Mouse (Mus musculus): Measurements from ENCODE around the gene Vwa5b2. TPM values are rescaled to one million over a fixed set of nuclear protein-coding genes. Genes with fewer than 3 reads are reported as not detected.

The Vwa5b2 gene
- polyA plus RNA-seq (2012; rRNA removed), result 2.0 and 2.5 TPM in 2 replicates
- polyA plus RNA-seq (2014; fragmentation: Nextera tagmentation; extraction: Ambion mirVana), result 0.22 and 1.1 TPM in 2 replicates

GRCm38 (mm10) chr16:20589366-20589938 is at the start of gene Vwa5b2:
Vwa5b2 (plus strand) TSS chr16:20589471.
- TF ChIP-seq POLR2A (IDR thresholded peaks at IDR 0.05; ENCODE audit: borderline replicate concordance, extremely low read depth, insufficient read depth, insufficient read length), result no peak
- Histone ChIP-seq H3K4me2 (replicated peaks; ENCODE audit: low read depth, low read length, severe bottlenecking) (peak within 1 kb of the TSS; percentile 90), H3K27ac (replicated peaks; ENCODE audit: low read depth, low read length) (no peak within 1 kb of the TSS), H3K4me3 (replicated peaks; ENCODE audit: low read length) (peak within 1 kb of the TSS; percentile 52), H3K27me3 (ENCODE audit: control insufficient read depth, insufficient read depth, low read length) (peaks cover 48% of the 10 kb centered on the region), H3K36me3 (ENCODE audit: control insufficient read depth, insufficient read depth, low read length) (no peaks in the 10 kb centered on the region), H3K4me1 (ENCODE audit: control insufficient read depth, insufficient read depth, low read length) (peaks cover 17% of the 10 kb centered on the region), H3K9me3 (ENCODE audit: control insufficient read depth, low read length) (no peaks in the 10 kb centered on the region), H3K9ac (ENCODE audit: low read depth, low read length, severe bottlenecking) (peak within 1 kb of the TSS; percentile 54)
- WGBS, result 1% methylated on average over 24 of the region's 24 CpGs
- ATAC-seq (ENCODE audit: low FRiP score, low read depth), result peak; percentile 61
- peak; percentile 8 for DNase-seq (ENCODE audit: low spot score)

GRCm38 (mm10) chr16:20539649-20540048 is 49.6 kb upstream of the Vwa5b2 start:
- Histone ChIP-seq H3K4me3 (replicated peaks; ENCODE audit: low read length) (no peak overlapping the region), H3K4me1 (ENCODE audit: control insufficient read depth, insufficient read depth, low read length) (peaks cover 19% of the 10 kb centered on the region), H3K9me3 (ENCODE audit: control insufficient read depth, low read length) (no peaks in the 10 kb centered on the region), H3K27ac (replicated peaks; ENCODE audit: low read depth, low read length) (no peak overlapping the region), H3K36me3 (ENCODE audit: control insufficient read depth, insufficient read depth, low read length) (peaks cover 63% of the 10 kb centered on the region), H3K9ac (ENCODE audit: low read depth, low read length, severe bottlenecking) (no peak overlapping the region), H3K27me3 (ENCODE audit: control insufficient read depth, insufficient read depth, low read length) (no peaks in the 10 kb centered on the region), H3K4me2 (replicated peaks; ENCODE audit: low read depth, low read length, severe bottlenecking) (no peak overlapping the region)
- TF ChIP-seq POLR2A (IDR thresholded peaks at IDR 0.05; ENCODE audit: borderline replicate concordance, extremely low read depth, insufficient read depth, insufficient read length), result no peak
- ATAC-seq (ENCODE audit: low FRiP score, low read depth), result no peak
- DNase-seq (ENCODE audit: low spot score), result no peak
- WGBS, result 71% methylated on average over 3 of the region's 3 CpGs

GRCm38 (mm10) chr16:20540438-20540837 is 48.8 kb upstream of the Vwa5b2 start:
- DNase-seq (ENCODE audit: low spot score) (no peak), ATAC-seq (ENCODE audit: low FRiP score, low read depth) (no peak)
- H3K4me2 ChIP-seq (replicated peaks; ENCODE audit: low read depth, low read length, severe bottlenecking), result no peak overlapping the region
- H3K36me3 ChIP-seq (ENCODE audit: control insufficient read depth, insufficient read depth, low read length), result peaks cover 70% of the 10 kb centered on the region
- 82% methylated on average over 4 of the region's 4 CpGs for WGBS
- no peak overlapping the region for H3K27ac ChIP-seq (replicated peaks; ENCODE audit: low read depth, low read length)
- H3K4me3 ChIP-seq (replicated peaks; ENCODE audit: low read length), result no peak overlapping the region
- TF ChIP-seq POLR2A (IDR thresholded peaks at IDR 0.05; ENCODE audit: borderline replicate concordance, extremely low read depth, insufficient read depth, insufficient read length), result no peak
- H3K9ac ChIP-seq (ENCODE audit: low read depth, low read length, severe bottlenecking), result no peak overlapping the region
- H3K4me1 ChIP-seq (ENCODE audit: control insufficient read depth, insufficient read depth, low read length), result peaks cover 19% of the 10 kb centered on the region
- H3K9me3 ChIP-seq (ENCODE audit: control insufficient read depth, low read length), result no peaks in the 10 kb centered on the region
- no peaks in the 10 kb centered on the region for H3K27me3 ChIP-seq (ENCODE audit: control insufficient read depth, insufficient read depth, low read length)

DNA sequence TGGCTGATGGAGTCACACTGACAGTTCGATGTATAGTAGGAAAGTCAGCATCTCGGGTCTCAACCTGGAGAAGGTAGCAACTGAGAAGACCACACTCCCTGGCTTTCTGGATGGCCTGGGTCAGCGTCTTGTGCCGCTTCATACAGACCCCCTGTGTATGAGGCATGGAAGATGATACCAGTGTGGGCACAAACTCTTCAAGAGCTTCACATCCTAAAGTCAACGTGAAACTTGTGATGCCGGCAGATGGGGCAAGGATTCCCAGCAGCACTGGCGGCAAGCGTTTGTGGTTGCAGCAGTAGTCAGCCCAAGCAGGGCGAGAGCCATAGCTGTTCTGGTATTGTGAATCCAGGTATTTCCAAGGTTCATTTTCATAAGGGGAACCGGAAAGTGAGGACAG is 43.6 kb upstream of the Vwa5b2 start:
- Histone ChIP-seq H3K4me1 (ENCODE audit: control insufficient read depth, insufficient read depth, low read length) (peaks cover 13% of the 10 kb centered on the region), H3K27ac (replicated peaks; ENCODE audit: low read depth, low read length) (no peak overlapping the region), H3K9me3 (ENCODE audit: control insufficient read depth, low read length) (no peaks in the 10 kb centered on the region), H3K4me3 (replicated peaks; ENCODE audit: low read length) (no peak overlapping the region), H3K4me2 (replicated peaks; ENCODE audit: low read depth, low read length, severe bottlenecking) (no peak overlapping the region), H3K27me3 (ENCODE audit: control insufficient read depth, insufficient read depth, low read length) (no peaks in the 10 kb centered on the region), H3K36me3 (ENCODE audit: control insufficient read depth, insufficient read depth, low read length) (peaks cover 59% of the 10 kb centered on the region), H3K9ac (ENCODE audit: low read depth, low read length, severe bottlenecking) (no peak overlapping the region)
- ATAC-seq (ENCODE audit: low FRiP score, low read depth) (no peak), DNase-seq (ENCODE audit: low spot score) (no peak)
- no peak for TF ChIP-seq POLR2A (IDR thresholded peaks at IDR 0.05; ENCODE audit: borderline replicate concordance, extremely low read depth, insufficient read depth, insufficient read length)
- WGBS, result 93% methylated on average over 10 of the region's 10 CpGs

DNA sequence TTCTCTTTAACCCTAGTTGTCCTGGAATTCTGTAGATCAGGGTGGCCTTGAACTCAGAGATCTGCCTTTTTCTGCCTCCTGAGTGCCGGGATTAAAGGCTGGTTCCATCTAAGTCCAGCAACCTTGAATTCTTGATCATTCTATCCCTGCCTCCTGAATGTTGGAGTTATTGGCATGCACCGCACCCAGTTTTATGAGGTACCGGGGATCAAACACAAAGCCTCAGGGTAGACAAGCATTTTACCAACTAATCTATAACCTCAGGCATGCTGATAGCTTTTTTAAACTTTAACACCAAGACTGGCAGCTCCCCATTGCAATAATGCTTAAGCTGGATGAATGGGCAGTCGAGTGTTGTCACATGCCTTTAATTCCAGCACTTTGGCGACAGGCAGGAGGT is 41.8 kb upstream of the Vwa5b2 start:
- no peak overlapping the region for H3K9ac ChIP-seq (ENCODE audit: low read depth, low read length, severe bottlenecking)
- no peaks in the 10 kb centered on the region for H3K9me3 ChIP-seq (ENCODE audit: control insufficient read depth, low read length)
- H3K4me1 ChIP-seq (ENCODE audit: control insufficient read depth, insufficient read depth, low read length), result peaks cover 13% of the 10 kb centered on the region
- H3K27ac ChIP-seq (replicated peaks; ENCODE audit: low read depth, low read length), result peak overlapping the region; percentile 15; the same call in 1 of the 2 replicates
- peaks cover 57% of the 10 kb centered on the region for H3K36me3 ChIP-seq (ENCODE audit: control insufficient read depth, insufficient read depth, low read length)
- H3K4me3 ChIP-seq (replicated peaks; ENCODE audit: low read length), result peak overlapping the region; percentile 58
- no peaks in the 10 kb centered on the region for H3K27me3 ChIP-seq (ENCODE audit: control insufficient read depth, insufficient read depth, low read length)
- peak overlapping the region; percentile 66 for H3K4me2 ChIP-seq (replicated peaks; ENCODE audit: low read depth, low read length, severe bottlenecking)
- WGBS, result 31% methylated on average over 5 of the region's 5 CpGs
- ATAC-seq (ENCODE audit: low FRiP score, low read depth) (no peak), DNase-seq (ENCODE audit: low spot score) (no peak)
- TF ChIP-seq POLR2A (IDR thresholded peaks at IDR 0.05; ENCODE audit: borderline replicate concordance, extremely low read depth, insufficient read depth, insufficient read length), result no peak

All from limb, embryonic 14.5 days (tissue).